Mouse (Mus musculus) liver (tissue): ENCODE data around the gene Gpn2.

ENCODE experiments used
- DNase-seq: peaks from one replicate; pipeline ENCODE4 v3.0.0-alpha.2; 2020; ENCODE audit warnings: mixed read lengths

Gene Gpn2

DNA sequence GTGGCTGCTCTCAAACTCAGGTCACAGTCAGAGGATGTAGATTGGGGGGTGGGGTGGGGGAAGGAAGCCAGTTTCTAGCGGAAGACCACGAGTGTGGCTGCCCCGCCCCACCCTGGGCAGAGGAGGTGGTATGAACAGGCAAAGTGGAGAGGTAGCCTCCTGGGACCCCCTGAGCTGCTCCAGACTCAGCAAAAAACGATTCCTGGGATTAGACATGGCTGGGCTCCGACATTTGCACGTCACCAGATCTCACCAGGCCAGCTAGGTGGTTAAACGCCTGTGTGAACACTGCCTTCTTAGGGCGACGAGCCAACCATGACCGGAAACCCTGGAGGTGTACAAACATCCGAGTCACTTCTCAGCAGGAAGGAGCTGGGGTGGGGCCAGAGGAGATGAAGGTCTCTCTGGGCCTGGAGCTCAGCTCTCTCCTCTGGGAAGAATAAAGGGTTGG, 41.5 kb downstream of the Gpn2 start:
- DNase-seq: peak; percentile 39

DNA sequence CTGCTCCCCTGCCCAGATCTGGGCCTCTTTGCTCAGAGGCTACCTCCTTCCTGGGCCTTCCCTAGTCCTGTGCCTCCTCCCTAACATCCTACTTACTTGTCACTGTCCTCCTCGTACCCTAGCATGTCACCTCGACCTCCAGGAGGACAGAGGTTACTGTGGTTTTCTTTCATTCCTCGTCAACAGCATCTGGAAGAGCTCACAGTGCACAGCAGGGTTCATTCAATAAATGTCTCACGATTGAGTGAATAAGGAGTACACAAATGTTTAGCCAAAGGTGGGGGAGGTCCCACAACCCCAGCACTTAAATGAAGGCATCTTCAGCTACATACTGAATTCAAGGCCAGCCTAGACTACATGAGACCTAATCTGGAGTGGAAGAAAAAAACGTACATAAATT, 42.1 kb downstream of the Gpn2 start:
- DNase-seq: no peak

DNA sequence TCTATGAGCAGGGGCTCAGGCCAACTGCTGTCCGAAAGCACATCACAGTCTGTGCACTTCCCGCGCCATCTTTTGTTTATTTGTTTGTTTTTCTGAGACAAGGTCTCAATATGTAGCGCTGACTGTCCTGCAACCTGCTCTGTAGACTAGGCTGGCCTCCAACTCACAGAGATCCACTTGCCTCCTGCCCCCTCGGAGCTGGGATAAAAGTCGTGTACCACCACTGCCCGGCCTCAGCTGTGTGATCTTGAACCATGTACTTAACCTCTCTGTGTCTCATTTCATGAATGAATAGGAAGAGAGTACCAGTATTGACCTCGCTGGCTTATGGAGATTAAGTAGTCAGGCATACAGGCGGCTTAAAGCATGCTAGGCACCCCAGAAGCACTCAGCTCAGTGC, 42.5 kb downstream of the Gpn2 start:
- no peak for DNase-seq

DNA sequence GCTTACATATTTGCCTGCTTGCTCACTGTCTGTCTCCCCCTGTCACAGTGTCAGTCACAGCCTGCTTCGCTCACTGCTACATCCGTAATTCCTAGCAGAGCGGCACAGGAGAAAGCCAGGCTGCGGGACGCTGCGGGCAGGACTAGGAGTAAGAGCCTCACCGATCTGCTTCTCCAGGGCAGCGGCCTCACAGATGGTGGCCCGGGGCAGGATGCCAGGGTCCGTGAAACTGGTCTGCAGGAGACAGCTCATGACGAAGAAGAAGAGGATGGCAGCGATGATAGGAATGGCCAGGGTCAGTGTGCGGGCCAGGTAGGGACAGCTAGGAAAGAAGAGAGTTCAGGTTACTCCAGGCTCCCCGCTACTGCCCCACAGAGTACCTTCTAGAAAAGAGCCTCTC, 42.9 kb downstream of the Gpn2 start:
- DNase-seq: no peak

DNA sequence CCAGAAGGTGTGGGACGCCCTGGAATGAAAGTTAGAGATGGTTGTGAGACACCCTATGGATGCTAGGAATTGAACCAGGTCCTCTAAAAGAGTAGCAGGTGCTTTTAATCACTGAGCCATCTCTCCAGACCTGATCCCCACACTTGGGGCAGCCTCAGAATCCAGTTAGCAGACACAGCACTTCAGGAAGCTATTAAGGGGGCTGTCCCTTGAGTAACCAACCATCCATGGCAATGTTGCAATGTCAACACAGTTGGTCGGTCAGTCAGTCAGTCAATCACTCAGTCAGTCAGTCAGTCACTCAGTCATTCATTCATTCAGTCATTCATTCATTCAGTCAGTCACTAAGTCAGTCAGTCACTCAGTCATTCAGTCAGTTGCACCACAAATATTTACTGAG, 44.4 kb downstream of the Gpn2 start:
- DNase-seq: no peak

DNA sequence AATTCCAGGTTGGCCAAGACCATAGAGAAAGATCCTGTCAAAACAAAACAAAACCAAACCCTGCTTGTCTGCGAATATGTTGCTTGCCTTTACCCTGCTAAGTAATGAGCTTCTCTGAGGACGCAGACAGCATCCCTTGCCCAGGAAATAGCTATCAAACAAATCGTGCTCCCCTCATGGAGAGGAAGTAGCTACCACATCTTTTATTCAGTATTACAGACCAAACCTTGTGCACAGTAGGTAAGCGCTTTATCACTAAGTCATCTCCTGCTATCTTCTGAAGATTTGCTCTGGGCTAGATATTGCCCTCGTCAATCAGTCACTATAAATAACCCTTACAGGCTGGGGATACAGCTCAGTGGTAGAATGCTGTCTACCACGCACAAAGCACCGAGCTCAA, 45.0 kb downstream of the Gpn2 start:
- no peak for DNase-seq

DNA sequence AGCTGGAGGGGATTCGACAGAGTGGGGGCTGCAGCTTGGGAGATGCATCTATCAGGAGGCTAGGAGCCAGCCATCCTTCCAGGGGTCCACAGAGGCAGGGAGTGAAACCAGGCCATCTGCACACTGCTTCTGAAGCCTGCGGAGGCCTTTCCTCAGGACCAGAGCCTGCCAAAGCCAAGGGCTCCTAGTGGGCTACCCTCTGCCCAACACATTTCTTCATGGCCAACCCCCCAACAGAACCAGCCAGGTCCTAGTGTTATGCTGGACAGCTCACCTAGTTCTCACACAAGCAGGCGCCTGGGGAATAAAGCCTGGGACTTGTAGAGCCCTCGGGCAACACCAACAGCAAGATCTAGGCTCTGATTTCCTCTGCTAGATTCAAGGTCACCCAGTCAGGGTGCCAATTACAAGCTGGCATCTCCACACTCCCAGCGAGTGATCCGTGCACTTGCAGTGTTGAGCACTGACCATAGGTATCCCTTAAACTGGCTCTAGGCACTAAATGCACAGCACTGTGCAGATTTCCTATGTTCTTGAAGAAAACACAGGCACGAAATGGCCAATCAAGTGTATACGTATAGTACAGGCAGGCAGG, 46.3 kb downstream of the Gpn2 start:
- DNase-seq: no peak

DNA sequence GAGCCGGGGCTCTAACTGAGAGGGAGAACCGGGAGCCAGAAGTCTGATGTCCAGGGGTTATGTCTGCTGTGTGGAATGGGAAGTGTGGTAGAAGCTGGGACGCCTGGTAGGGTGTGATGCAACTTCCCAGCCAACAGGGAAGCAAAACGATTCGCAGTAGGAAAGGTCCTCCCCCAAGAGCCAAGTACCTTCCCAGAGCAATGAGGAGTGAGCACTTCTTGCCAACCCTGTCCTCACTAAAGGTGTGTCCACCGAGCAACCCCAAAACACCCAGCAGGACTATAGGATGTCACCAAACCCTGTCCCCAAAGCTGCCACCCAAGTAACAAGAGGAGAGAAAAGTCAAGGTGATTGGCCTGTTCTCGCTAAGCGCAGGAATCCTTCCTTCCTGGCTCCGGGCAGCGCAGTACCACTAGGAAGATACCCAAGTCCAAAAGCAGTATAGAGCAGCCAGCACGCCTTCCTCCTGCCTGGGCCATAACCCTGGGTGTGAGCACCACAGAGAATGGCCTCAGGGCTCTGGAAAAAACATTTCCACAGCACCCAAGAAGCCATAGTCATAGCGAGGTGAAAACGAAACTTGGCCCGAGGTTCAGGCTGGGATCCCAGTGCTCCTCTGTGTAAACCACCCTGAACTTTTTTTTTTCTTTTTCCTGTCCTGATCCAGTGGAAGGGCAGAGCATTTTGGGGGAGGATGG, 47.1 kb downstream of the Gpn2 start:
- no peak for DNase-seq

DNA sequence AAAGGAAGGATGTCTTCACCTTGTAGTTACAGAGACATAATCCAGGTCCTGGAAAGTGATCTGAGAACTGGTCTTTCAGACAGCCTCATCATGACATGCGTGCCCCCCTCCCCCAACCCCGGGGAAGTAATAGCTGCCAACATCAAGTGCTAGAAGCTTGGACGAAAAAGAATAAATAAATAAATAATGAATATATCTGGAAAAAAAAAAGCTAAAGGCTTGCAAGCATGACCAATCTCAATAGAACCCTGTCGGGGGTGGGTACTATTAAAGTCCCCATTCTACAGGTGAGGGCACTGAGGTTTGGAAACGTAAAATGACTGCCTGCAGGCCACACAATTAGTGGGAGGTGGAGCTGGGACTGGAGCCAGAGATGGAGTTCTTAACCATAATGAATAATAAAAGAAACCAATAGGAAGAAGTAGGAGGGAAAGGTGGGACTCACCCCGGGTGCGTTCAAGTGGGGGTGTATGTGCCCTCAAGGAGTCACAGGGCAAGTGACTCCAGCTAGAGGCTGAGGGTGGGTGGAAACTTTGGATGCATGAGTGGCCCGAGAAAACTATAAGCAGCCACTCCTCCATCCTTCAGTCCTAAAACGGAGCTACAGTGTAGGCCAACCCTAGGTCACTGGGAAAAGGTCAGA, 47.7 kb downstream of the Gpn2 start:
- no peak for DNase-seq

DNA sequence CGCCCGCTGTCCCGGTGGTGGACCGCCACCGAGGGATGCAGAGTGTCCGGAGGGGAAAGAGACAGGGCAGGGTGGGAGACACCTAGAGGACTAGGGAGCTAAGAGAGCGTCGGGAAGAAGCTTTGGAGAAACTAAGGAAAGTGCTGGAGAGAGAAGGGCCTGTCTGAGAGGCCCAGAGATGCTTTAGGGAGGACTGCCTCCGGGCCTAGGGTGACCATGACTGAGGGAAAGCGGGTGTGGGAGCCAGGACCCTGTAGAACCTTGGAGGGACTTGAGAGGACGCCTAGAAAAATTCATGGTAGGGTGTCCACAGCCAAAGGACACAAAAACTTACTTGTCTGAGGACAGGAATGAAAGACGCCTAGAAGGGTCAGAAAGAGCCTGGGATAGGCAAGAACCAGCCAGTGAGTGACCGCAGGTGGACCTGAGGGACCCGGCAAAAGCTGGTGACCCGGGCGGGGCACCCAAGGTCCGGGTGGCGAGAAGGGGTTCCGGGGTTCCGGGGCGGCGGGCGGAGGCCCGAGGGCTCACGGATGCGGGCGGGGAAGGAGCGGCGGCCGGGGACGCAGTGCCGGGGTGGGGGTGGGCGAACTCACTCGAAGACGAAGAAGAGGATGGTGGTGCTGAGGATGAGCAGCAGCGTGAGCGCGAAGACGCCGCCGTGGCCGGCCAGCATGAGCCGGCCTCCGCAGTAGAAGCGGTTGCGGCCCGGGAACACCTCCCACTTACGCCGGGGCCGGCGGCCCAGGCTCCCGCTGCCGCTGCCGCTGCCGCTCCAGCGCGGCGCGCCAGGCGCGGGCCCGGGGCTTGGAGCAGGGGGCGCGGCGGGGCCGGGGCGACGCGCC, 48.5 kb downstream of the Gpn2 start:
- DNase-seq: no peak

DNA sequence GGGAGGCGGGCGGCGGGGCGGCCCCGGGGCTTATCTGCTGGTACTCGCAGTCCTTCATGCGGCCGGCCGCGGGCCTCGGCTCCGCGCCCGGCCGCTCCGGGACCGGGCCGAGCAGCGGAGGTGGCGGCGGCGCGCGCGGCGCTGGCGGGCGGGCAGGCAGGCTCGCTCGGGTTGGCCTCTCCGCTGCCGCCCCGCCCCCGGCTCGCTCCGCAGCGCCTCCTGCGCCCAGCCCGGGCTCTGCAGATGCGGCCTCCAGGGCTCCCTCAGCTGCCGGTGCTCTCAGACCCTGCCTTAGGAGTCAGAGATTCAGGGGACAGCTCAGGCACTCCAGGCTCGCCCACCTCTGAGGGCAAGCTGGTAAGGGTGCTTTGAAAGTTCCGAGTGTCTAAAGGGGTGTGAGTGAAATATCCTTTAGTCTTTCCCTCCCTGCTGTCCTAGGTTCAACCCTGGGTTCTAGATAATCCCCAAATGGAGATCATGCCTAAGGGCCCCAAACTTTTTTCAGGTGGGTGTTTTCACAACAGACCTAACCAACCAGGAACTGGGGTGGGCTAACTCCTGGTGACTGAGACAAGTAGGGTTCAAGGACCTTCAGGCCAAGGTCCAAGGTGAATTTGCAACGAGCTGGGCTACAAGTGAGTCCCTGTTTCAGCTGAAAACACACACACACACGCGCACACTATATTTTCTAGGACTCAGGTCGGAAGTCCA, 49.3 kb downstream of the Gpn2 start:
- DNase-seq: peak; percentile 87

DNA sequence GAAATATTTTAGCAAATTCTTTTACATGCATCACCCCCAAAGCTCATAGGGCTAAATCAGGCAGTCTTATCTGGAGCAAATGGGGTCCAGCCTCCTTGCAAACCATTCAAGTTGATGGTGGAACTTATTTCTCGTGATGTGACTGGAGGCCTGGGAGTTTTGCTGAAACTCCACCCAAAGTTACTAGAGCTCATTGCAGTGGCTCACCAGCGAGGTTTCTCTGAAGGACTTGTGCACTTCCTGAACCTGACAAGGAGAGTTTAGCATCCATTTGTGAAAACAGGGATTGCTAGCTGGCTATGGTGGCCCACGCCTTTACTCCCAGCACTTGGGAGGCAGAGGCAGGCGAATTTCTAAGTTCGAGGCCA, 49.9 kb downstream of the Gpn2 start:
- no peak for DNase-seq
